Mouse (Mus musculus): ENCODE data around the gene Pelp1. TPM values are rescaled to one million over a fixed set of nuclear protein-coding genes. Genes with fewer than 3 reads are reported as not detected.
"Not testable (repeated sequence)": the region's sequence is repeated elsewhere in the genome, so short reads cannot be mapped to it uniquely, and the experiment has no call there.

Pelp1 gene
- polyA plus RNA-seq, 1 experiment from 2014 or later, result 34.0 TPM

DNA sequence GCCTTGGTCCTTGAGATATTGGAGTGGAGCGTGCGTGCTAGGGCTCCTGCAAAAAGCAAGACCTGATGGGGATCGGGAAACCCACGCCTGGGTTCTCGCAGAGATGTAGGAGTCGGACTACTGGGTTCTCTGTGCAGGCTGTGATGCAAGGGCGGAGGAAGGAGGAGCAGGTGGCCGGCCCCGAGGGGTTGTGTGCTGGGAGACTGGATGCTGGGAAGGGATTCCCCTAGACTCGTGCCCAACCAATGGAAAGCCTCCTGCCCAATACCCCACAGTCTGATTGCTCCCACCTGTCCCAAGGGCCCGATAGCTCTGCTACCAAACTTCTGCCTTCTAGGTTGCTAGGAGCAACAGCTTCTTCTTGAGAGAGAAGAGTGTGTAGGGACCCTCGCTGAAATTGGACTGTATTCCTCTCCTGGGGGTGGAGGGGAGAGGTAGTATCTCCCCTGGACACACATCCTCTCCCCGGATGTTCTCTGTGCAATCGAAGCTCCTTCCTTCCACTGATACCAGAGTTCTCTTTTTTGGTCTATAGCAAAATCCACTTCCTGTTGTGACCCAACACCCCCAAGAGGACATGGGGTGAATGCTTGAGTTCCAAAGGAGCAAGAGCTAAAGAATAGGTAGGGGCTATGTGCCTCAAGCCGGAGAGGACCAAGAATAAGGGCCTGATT, 23.2 kb upstream of the Pelp1 start:
- peak overlapping the region; percentile 84 for H3K4me3 ChIP-seq (replicated peaks; ENCODE audit: low read depth, low read length)
- peaks cover 18% of the 10 kb centered on the region for H3K4me1 ChIP-seq (ENCODE audit: control insufficient read depth, insufficient read depth, low read length)
- peak overlapping the region; percentile 91 for H3K9ac ChIP-seq (replicated peaks; ENCODE audit: low read length)
- peak; percentile 64 for DNase-seq
- no peaks in the 10 kb centered on the region for H3K9me3 ChIP-seq (ENCODE audit: control insufficient read depth, low read length)
- 4% methylated on average over 15 of the region's 15 CpGs for WGBS
- H3K4me2 ChIP-seq (ENCODE audit: low read length), result peak overlapping the region; percentile 62
- no peaks in the 10 kb centered on the region for H3K27me3 ChIP-seq (ENCODE audit: control insufficient read depth, insufficient read depth, low read length)
- peak; percentile 53 for ATAC-seq (ENCODE audit: low FRiP score, low TSS enrichment)
- H3K27ac ChIP-seq (replicated peaks; ENCODE audit: low read depth, low read length), result peak overlapping the region; percentile 83
- peaks cover 27% of the 10 kb centered on the region for H3K36me3 ChIP-seq (ENCODE audit: control insufficient read depth, insufficient read depth, low read length)

DNA sequence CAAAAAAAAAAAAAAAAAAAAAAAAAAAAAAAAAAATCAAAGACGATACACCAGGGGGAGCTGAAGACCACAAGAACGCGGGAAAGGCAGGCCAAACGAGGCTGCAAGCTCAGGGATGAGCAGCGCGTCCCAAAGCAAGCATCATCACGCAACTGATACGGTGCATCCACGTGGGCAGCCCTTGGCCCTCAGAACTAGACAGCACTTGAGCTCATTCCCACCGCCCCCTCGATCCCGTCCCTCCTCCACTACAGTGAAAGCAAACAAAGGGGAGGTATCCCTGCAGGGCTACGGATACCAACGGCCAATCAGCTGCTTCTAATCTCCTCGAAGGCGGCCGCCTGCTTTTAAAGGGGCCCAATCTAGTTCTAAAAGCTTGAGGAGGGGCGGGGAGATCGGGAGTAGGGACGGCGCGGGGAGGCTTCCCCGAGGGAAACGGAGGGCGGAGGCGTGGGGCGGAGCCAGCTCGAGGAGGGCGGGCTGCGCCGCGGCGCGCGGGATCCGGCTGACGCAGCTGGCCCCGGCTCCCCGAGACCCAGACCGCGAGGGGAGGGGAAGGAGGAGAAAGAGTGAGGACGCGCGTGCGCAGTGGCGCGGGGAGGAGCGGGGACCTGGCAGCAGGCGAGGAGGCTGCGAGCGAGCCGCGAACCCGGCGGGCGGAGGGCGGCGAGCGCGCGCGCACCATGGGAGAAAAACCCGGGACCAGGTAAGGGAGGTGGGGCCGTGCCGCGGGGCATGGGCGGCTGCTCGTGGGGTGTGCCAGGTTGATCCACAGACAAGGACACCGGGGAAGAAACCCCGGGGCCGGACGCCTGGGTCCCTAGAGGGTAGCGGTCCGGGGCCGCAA, 22.4 kb upstream of the Pelp1 start, which contains the start of gene Arrb2:
Gene Arrb2 (plus strand): TSS at position 588 of the 847 bp plus-strand sequence.
- H3K27me3 ChIP-seq (ENCODE audit: control insufficient read depth, insufficient read depth, low read length), result no peaks in the 10 kb centered on the region
- ATAC-seq (ENCODE audit: low FRiP score, low TSS enrichment) (peak; percentile 94), DNase-seq (peak; percentile 99)
- H3K4me1 ChIP-seq (ENCODE audit: control insufficient read depth, insufficient read depth, low read length), result peaks cover 18% of the 10 kb centered on the region
- H3K9ac ChIP-seq (replicated peaks; ENCODE audit: low read length), result peak within 1 kb of the TSS; percentile 91
- peak within 1 kb of the TSS; percentile 62 for H3K4me2 ChIP-seq (ENCODE audit: low read length)
- under 1% methylated on average over 75 of the region's 75 CpGs for WGBS
- peak within 1 kb of the TSS; percentile 83 for H3K27ac ChIP-seq (replicated peaks; ENCODE audit: low read depth, low read length)
- peak within 1 kb of the TSS; percentile 84 for H3K4me3 ChIP-seq (replicated peaks; ENCODE audit: low read depth, low read length)
- peaks cover 20% of the 10 kb centered on the region for H3K36me3 ChIP-seq (ENCODE audit: control insufficient read depth, insufficient read depth, low read length)
- no peaks in the 10 kb centered on the region for H3K9me3 ChIP-seq (ENCODE audit: control insufficient read depth, low read length)

DNA sequence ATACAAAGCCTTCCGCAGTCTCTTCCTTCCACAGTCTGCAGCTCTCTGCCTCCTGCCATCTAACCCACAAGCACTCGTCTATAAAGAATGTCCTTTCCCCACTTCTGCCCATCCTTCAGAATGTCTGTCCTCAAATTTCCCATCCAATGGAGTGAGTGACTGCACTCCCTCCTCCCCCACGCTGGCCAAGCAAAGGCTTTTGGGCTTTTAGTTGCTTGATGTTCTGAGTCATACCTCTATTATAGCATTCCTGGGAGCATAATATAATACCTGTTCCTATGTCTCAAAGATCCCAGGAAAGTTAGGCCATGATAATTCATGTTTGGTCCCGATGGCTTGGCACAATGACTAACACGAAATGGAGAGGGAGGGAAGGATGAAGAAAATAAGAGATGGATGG, 21.7 kb upstream of the Pelp1 start:
- no peak for ATAC-seq (ENCODE audit: low FRiP score, low TSS enrichment)
- peak; percentile 19 for DNase-seq
- H3K4me1 ChIP-seq (ENCODE audit: control insufficient read depth, insufficient read depth, low read length), result peaks cover 18% of the 10 kb centered on the region
- 28% methylated on average over 5 of the region's 5 CpGs for WGBS
- peak overlapping the region; percentile 84 for H3K4me3 ChIP-seq (replicated peaks; ENCODE audit: low read depth, low read length)
- H3K9me3 ChIP-seq (ENCODE audit: control insufficient read depth, low read length), result no peaks in the 10 kb centered on the region
- peak overlapping the region; percentile 83 for H3K27ac ChIP-seq (replicated peaks; ENCODE audit: low read depth, low read length)
- H3K4me2 ChIP-seq (ENCODE audit: low read length), result peak overlapping the region; percentile 62
- no peaks in the 10 kb centered on the region for H3K27me3 ChIP-seq (ENCODE audit: control insufficient read depth, insufficient read depth, low read length)
- H3K36me3 ChIP-seq (ENCODE audit: control insufficient read depth, insufficient read depth, low read length), result peaks cover 13% of the 10 kb centered on the region
- peak overlapping the region; percentile 9; the same call in 1 of the 2 replicates for H3K9ac ChIP-seq (replicated peaks; ENCODE audit: low read length)

DNA sequence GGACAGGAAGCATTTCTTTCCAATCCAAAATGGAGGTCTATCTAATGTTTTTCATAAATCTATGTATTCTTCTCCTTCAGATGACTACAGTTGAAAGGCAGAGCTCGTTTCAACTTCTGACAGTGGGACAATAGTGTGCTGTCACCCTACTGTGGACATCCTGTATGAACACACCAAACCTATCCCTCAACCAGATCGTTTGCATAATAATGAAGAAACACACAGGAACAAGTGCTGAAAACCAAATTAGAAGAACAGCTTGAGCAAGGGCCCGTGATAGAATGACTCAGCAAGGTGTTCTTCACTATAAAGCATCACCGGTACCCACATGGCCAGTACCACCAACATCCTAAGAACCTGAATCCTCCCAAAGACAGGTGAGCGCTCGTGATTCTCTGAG, 16.8 kb upstream of the Pelp1 start:
- H3K27me3 ChIP-seq (ENCODE audit: control insufficient read depth, insufficient read depth, low read length); H3K4me3 ChIP-seq (replicated peaks; ENCODE audit: low read depth, low read length); H3K4me1 ChIP-seq (ENCODE audit: control insufficient read depth, insufficient read depth, low read length); H3K27ac ChIP-seq (replicated peaks; ENCODE audit: low read depth, low read length); H3K4me2 ChIP-seq (ENCODE audit: low read length); DNase-seq; H3K36me3 ChIP-seq (ENCODE audit: control insufficient read depth, insufficient read depth, low read length); ATAC-seq (ENCODE audit: low FRiP score, low TSS enrichment); H3K9ac ChIP-seq (replicated peaks; ENCODE audit: low read length); H3K9me3 ChIP-seq (ENCODE audit: control insufficient read depth, low read length): not testable (repeated sequence)
- 71% methylated on average over 6 of the region's 6 CpGs for WGBS

DNA sequence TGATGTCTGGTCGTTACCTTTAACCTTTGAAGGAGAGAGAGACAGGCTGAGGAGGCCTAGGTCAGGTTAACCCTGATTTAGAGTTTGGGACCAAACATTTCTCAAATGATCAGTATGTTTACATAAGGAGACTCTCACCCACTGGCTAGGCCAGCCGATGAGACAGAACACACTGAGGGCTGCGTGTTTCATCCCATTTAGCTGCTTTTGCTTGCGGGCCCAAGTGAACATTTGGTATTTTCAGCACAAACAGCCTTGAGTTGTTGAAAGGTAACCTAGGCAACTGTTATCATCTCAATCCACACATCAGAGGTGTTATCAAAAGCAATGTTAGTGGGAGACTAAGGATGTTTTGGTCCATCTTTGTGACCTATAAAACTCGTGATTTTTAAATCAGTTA, 9.7 kb upstream of the Pelp1 start:
- 78% methylated on average over 5 of the region's 5 CpGs for WGBS
- no peak overlapping the region for H3K4me3 ChIP-seq (replicated peaks; ENCODE audit: low read depth, low read length)
- no peak for ATAC-seq (ENCODE audit: low FRiP score, low TSS enrichment)
- no peak for DNase-seq
- H3K4me1 ChIP-seq (ENCODE audit: control insufficient read depth, insufficient read depth, low read length), result no peaks in the 10 kb centered on the region
- no peaks in the 10 kb centered on the region for H3K9me3 ChIP-seq (ENCODE audit: control insufficient read depth, low read length)
- no peak overlapping the region for H3K9ac ChIP-seq (replicated peaks; ENCODE audit: low read length)
- H3K27ac ChIP-seq (replicated peaks; ENCODE audit: low read depth, low read length), result no peak overlapping the region
- no peaks in the 10 kb centered on the region for H3K27me3 ChIP-seq (ENCODE audit: control insufficient read depth, insufficient read depth, low read length)
- no peak overlapping the region for H3K4me2 ChIP-seq (ENCODE audit: low read length)
- H3K36me3 ChIP-seq (ENCODE audit: control insufficient read depth, insufficient read depth, low read length), result no peaks in the 10 kb centered on the region

DNA sequence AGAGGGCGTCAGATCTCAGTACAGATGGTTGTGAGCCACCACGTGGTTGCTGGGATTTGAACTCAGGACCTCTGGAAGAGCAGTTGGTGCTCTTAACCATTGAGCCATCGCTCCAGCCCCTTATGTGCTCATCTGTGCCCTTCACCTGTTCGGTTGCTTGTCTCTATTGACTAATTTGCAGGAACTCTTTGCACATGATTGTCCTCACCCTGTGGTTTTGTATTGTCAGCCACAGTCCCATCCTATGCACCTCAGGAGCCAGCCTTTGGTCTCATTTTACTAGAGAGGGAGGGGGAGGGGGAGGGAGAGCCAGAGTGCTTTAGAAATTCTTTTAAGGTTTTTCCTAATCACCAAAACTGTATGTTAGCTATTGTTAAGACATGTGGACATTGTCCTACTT, 8.4 kb upstream of the Pelp1 start:
- Histone ChIP-seq H3K4me1 (ENCODE audit: control insufficient read depth, insufficient read depth, low read length) (no peaks in the 10 kb centered on the region), H3K27ac (replicated peaks; ENCODE audit: low read depth, low read length) (no peak overlapping the region), H3K9ac (replicated peaks; ENCODE audit: low read length) (no peak overlapping the region), H3K27me3 (ENCODE audit: control insufficient read depth, insufficient read depth, low read length) (no peaks in the 10 kb centered on the region), H3K36me3 (ENCODE audit: control insufficient read depth, insufficient read depth, low read length) (no peaks in the 10 kb centered on the region), H3K4me2 (ENCODE audit: low read length) (no peak overlapping the region), H3K4me3 (replicated peaks; ENCODE audit: low read depth, low read length) (no peak overlapping the region), H3K9me3 (ENCODE audit: control insufficient read depth, low read length) (no peaks in the 10 kb centered on the region)
- DNase-seq (no peak), ATAC-seq (ENCODE audit: low FRiP score, low TSS enrichment) (no peak)
- 67% methylated on average over 4 of the region's 4 CpGs for WGBS

DNA sequence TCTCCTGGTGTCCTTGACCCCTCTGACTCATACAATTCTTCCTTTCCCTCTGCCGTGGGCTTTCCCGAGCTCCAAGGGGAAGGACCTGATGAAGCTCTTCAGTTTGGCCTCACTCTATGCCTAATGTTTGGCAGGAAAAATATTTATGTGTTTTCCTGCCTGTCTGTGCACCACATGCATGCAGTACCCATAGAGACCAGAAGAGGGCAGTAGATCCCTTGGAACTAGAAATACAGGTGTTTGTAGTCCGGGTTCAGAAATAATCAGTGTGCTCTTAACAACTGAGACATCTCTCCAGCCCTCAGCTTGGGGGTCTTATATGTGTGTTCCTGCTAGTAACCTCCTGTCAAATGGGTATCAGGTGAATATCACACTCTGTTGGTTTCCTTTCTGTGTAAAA, 4.1 kb upstream of the Pelp1 start:
- H3K9me3 ChIP-seq (ENCODE audit: control insufficient read depth, low read length), result no peaks in the 10 kb centered on the region
- no peak overlapping the region for H3K27ac ChIP-seq (replicated peaks; ENCODE audit: low read depth, low read length)
- 7% methylated on average over 3 of the region's 3 CpGs for WGBS
- H3K9ac ChIP-seq (replicated peaks; ENCODE audit: low read length), result no peak overlapping the region
- no peak for ATAC-seq (ENCODE audit: low FRiP score, low TSS enrichment)
- DNase-seq, result peak; percentile 92
- no peaks in the 10 kb centered on the region for H3K27me3 ChIP-seq (ENCODE audit: control insufficient read depth, insufficient read depth, low read length)
- H3K4me3 ChIP-seq (replicated peaks; ENCODE audit: low read depth, low read length), result no peak overlapping the region
- peaks cover 2% of the 10 kb centered on the region for H3K4me1 ChIP-seq (ENCODE audit: control insufficient read depth, insufficient read depth, low read length)
- no peaks in the 10 kb centered on the region for H3K36me3 ChIP-seq (ENCODE audit: control insufficient read depth, insufficient read depth, low read length)
- H3K4me2 ChIP-seq (ENCODE audit: low read length), result no peak overlapping the region

DNA sequence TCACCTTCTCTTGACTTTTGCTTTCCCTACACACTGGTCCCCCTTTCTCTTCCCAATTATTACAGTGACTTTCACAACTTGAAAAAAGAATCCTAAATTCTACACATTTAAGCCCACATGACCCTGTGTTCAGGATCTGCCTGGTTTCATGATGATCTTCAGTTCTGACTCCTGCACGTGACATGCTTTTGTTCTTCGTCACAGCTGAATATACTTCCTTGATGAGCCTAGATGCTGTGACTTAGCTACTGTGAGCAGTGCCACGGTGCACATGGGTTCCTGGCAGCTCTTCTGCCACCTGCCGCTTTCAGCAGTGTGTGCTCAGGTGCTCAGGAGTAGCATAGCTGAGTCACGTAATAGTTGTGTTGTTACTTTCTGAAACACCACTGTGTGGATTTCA, 2.8 kb upstream of the Pelp1 start:
- Histone ChIP-seq H3K36me3 (ENCODE audit: control insufficient read depth, insufficient read depth, low read length) (no peaks in the 10 kb centered on the region), H3K9me3 (ENCODE audit: control insufficient read depth, low read length) (no peaks in the 10 kb centered on the region), H3K4me3 (replicated peaks; ENCODE audit: low read depth, low read length) (no peak overlapping the region), H3K27me3 (ENCODE audit: control insufficient read depth, insufficient read depth, low read length) (no peaks in the 10 kb centered on the region), H3K27ac (replicated peaks; ENCODE audit: low read depth, low read length) (no peak overlapping the region), H3K9ac (replicated peaks; ENCODE audit: low read length) (no peak overlapping the region), H3K4me2 (ENCODE audit: low read length) (no peak overlapping the region), H3K4me1 (ENCODE audit: control insufficient read depth, insufficient read depth, low read length) (peaks cover 13% of the 10 kb centered on the region)
- 76% methylated on average over 5 of the region's 5 CpGs for WGBS
- DNase-seq (no peak), ATAC-seq (ENCODE audit: low FRiP score, low TSS enrichment) (no peak)
